Mouse (Mus musculus): ENCODE data around the gene Gm20547. TPM values are rescaled to one million over a fixed set of nuclear protein-coding genes. Genes with fewer than 3 reads are reported as not detected.
"Not testable (repeated sequence)": the region's sequence is repeated elsewhere in the genome, so short reads cannot be mapped to it uniquely, and the experiment has no call there.

The Gm20547 gene
- polyA plus RNA-seq, 1 experiment from 2014 or later, result 0.18 TPM

- under 1% methylated on average over 54 of the region's 65 CpGs for WGBS
- Histone ChIP-seq H3K27me3 (no peaks in the 10 kb centered on the region), H3K4me3 (replicated peaks) (peak within 1 kb of the TSS; percentile 93), H3K9ac (replicated peaks) (peak within 1 kb of the TSS; percentile 83), H3K4me2 (peak within 1 kb of the TSS; percentile 84), H3K4me1 (replicated peaks) (peaks cover 17% of the 10 kb centered on the region), H3K27ac (peak within 1 kb of the TSS; percentile 36; the same call in 1 of the 2 replicates), H3K36me3 (peaks cover 70% of the 10 kb centered on the region), H3K9me3 (no peaks in the 10 kb centered on the region)
- peak; percentile 93 for ATAC-seq (ENCODE audit: insufficient number of reproducible peaks, insufficient read depth, low FRiP score, low TSS enrichment, low read depth)
Observed at GRCm38 (mm10) chr17:34849722-34850516, 31.9 kb downstream of the Gm20547 start, which contains the start of the genes Skiv2l and Nelfe. Skiv2l (minus strand) TSS chr17:34850210. Nelfe (plus strand) TSS chr17:34850391.

DNA sequence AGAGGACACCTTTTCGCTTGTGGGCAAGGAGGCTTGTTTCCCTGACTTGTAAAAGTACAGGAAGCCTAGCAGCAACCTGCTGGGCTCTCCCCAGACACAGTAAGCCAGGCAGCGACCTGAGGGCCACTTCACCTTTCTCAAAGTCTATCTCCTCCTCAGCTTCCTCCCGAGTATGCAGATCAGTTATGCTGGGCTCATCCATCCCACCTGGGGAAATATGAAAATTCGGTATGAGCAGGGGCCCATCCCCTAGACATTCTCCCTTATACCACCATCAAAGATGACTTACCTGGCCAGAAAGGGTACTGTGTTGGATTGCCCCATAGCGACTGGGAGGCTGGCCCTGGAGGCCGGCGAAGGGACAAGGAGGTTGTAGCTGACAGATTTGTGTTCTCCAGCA is 34.2 kb downstream of the Gm20547 start:
- Histone ChIP-seq H3K27ac (no peak overlapping the region), H3K9me3 (no peaks in the 10 kb centered on the region), H3K9ac (replicated peaks) (no peak overlapping the region), H3K4me1 (replicated peaks) (peaks cover 17% of the 10 kb centered on the region), H3K27me3 (no peaks in the 10 kb centered on the region), H3K4me3 (replicated peaks) (no peak overlapping the region), H3K4me2 (no peak overlapping the region), H3K36me3 (peaks cover 69% of the 10 kb centered on the region)
- ATAC-seq (ENCODE audit: insufficient number of reproducible peaks, insufficient read depth, low FRiP score, low TSS enrichment, low read depth), result no peak
- 93% methylated on average over 7 of the region's 7 CpGs for WGBS

DNA sequence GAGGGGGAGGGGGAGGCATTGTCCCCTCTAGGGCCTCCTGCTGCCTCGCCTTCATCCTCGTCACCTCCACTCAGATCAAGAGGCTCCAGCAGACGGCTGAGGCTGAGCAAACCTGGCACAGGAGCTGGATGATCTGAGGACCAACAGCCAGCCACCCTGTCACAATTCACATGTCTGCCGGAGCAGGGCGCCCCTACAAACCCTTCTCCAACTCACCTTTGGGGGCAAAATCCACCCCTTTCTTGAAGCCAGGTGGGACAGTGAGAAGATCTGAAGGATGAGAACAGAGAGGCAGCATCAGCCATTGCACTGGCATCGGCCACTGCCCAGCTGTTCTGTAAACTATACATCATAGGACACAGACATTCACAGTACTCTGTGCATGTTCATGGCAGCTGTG is 34.6 kb downstream of the Gm20547 start:
- Histone ChIP-seq H3K36me3 (peaks cover 69% of the 10 kb centered on the region), H3K27me3 (no peaks in the 10 kb centered on the region), H3K27ac (no peak overlapping the region), H3K9ac (replicated peaks) (no peak overlapping the region), H3K4me3 (replicated peaks) (no peak overlapping the region), H3K4me1 (replicated peaks) (peaks cover 17% of the 10 kb centered on the region), H3K4me2 (no peak overlapping the region), H3K9me3 (no peaks in the 10 kb centered on the region)
- ATAC-seq (ENCODE audit: insufficient number of reproducible peaks, insufficient read depth, low FRiP score, low TSS enrichment, low read depth), result no peak
- WGBS, result 85% methylated on average over 6 of the region's 6 CpGs

- WGBS, result 90% methylated on average over 13 of the region's 13 CpGs
- no peak overlapping the region for H3K4me3 ChIP-seq (replicated peaks)
- no peaks in the 10 kb centered on the region for H3K27me3 ChIP-seq
- H3K27ac ChIP-seq, result no peak overlapping the region
- ATAC-seq (ENCODE audit: insufficient number of reproducible peaks, insufficient read depth, low FRiP score, low TSS enrichment, low read depth), result no peak
- H3K4me1 ChIP-seq (replicated peaks), result peaks cover 6% of the 10 kb centered on the region; the same call in 1 of the 2 replicates
- H3K9ac ChIP-seq (replicated peaks), result no peak overlapping the region
- H3K9me3 ChIP-seq, result no peaks in the 10 kb centered on the region
- no peak overlapping the region for H3K4me2 ChIP-seq
- peaks cover 84% of the 10 kb centered on the region for H3K36me3 ChIP-seq
Observed at GRCm38 (mm10) chr17:34844884-34845283, 37.0 kb downstream of the Gm20547 start.

- H3K36me3 ChIP-seq, result peaks cover 79% of the 10 kb centered on the region
- H3K9me3 ChIP-seq, result no peaks in the 10 kb centered on the region
- H3K27me3 ChIP-seq, result no peaks in the 10 kb centered on the region
- H3K9ac ChIP-seq (replicated peaks), result no peak overlapping the region
- H3K27ac ChIP-seq, result no peak overlapping the region
- no peak for ATAC-seq (ENCODE audit: insufficient number of reproducible peaks, insufficient read depth, low FRiP score, low TSS enrichment, low read depth)
- 85% methylated on average over 6 of the region's 6 CpGs for WGBS
- H3K4me2 ChIP-seq, result no peak overlapping the region
- H3K4me1 ChIP-seq (replicated peaks), result peaks cover 23% of the 10 kb centered on the region
- no peak overlapping the region for H3K4me3 ChIP-seq (replicated peaks)
Observed at GRCm38 (mm10) chr17:34840736-34841307, 41.0 kb downstream of the Gm20547 start.

- Histone ChIP-seq H3K36me3 (peaks cover 62% of the 10 kb centered on the region), H3K27ac (no peak overlapping the region), H3K9ac (replicated peaks) (no peak overlapping the region), H3K27me3 (no peaks in the 10 kb centered on the region), H3K4me1 (replicated peaks) (peaks cover 28% of the 10 kb centered on the region), H3K4me2 (peak overlapping the region; percentile 99), H3K9me3 (no peaks in the 10 kb centered on the region), H3K4me3 (replicated peaks) (peak overlapping the region; percentile 79; the same call in 1 of the 2 replicates)
- ATAC-seq (ENCODE audit: insufficient number of reproducible peaks, insufficient read depth, low FRiP score, low TSS enrichment, low read depth), result no peak
- WGBS, result 92% methylated on average over 7 of the region's 7 CpGs
Observed at GRCm38 (mm10) chr17:34838785-34839184, 43.1 kb downstream of the Gm20547 start.

GRCm38 (mm10) chr17:34837464-34838324 is 44.1 kb downstream of the Gm20547 start:
- 35% methylated on average over 43 of the region's 43 CpGs for WGBS
- H3K9me3 ChIP-seq, result no peaks in the 10 kb centered on the region
- H3K27me3 ChIP-seq, result no peaks in the 10 kb centered on the region
- H3K27ac ChIP-seq, result peak overlapping the region; percentile 64; the same call in 1 of the 2 replicates
- ATAC-seq (ENCODE audit: insufficient number of reproducible peaks, insufficient read depth, low FRiP score, low TSS enrichment, low read depth), result 0 out of 2 replicates have a peak, but pooled peaks have one; percentile 15
- H3K4me3 ChIP-seq (replicated peaks), result peak overlapping the region; percentile 79
- peak overlapping the region; percentile 99 for H3K4me2 ChIP-seq
- peak overlapping the region; percentile 79 for H3K9ac ChIP-seq (replicated peaks)
- peaks cover 28% of the 10 kb centered on the region for H3K4me1 ChIP-seq (replicated peaks)
- peaks cover 61% of the 10 kb centered on the region for H3K36me3 ChIP-seq

DNA sequence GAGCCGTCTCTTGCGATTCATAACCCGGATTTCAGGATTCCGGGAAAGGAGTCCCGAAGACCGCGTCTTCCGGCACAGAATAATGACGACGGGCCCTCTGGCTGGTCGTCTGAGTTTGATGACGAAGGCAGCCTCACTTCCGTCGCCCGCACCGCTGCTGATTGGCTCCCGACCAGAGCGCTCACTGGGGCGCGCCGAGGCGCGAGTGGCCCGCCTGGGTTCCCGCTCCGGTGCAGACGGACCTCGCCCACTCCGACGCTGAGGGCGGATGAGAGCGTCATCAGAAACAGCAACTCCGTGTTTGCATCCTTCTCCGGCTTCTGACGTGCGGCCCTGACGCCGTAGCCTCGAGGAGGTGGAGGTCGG is 45.0 kb downstream of the Gm20547 start, which contains the start of the genes Stk19 and Dxo:
TSS of gene Stk19 (minus strand) at position 90 of the 366 bp plus-strand sequence.
TSS of gene Dxo (plus strand) at position 164 of the 366 bp plus-strand sequence.
- under 1% methylated on average over 40 of the region's 40 CpGs for WGBS
- no peaks in the 10 kb centered on the region for H3K9me3 ChIP-seq
- H3K27ac ChIP-seq, result peak within 1 kb of the TSS; percentile 64; the same call in 1 of the 2 replicates
- ATAC-seq (ENCODE audit: insufficient number of reproducible peaks, insufficient read depth, low FRiP score, low TSS enrichment, low read depth), result peak; percentile 86
- H3K27me3 ChIP-seq, result no peaks in the 10 kb centered on the region
- H3K4me2 ChIP-seq, result peak within 1 kb of the TSS; percentile 99
- peaks cover 61% of the 10 kb centered on the region for H3K36me3 ChIP-seq
- peak within 1 kb of the TSS; percentile 79 for H3K4me3 ChIP-seq (replicated peaks)
- peaks cover 28% of the 10 kb centered on the region for H3K4me1 ChIP-seq (replicated peaks)
- H3K9ac ChIP-seq (replicated peaks), result peak within 1 kb of the TSS; percentile 79

DNA sequence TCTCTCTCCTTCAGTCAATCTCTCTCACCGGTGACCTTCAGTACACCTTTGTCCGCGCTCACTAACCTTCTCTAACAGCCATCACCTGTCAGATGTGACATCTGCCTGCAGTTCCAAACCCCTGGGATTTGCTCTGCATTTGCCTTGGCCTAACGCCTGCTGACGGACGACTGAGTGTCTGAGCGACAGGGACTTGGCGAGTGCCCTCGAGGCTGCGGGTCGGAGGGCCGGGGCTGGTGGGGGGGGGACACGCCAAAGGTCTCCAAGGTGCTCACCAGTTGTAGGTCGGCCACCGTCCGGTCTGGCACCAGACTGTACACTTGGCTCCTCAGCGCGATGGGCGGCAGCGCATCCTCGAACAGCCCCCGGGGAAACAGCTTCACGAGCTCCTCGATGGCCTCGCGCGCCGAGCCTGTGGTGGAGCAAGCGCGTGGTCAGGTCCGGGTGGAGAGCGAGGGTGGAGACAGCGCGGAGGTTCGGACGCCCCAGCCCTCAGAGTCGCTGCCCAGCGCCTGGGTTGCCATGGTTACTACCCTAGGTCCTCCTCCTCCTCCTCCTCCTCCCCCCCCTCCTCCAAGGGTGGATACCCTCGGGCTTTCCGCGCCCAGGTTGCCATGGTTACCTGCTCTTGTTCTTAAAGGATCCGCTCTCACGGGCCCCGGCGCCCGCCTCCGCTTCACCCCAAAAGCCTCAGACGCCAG is 45.5 kb downstream of the Gm20547 start:
- H3K27ac ChIP-seq, result peak overlapping the region; percentile 64; the same call in 1 of the 2 replicates

DNA sequence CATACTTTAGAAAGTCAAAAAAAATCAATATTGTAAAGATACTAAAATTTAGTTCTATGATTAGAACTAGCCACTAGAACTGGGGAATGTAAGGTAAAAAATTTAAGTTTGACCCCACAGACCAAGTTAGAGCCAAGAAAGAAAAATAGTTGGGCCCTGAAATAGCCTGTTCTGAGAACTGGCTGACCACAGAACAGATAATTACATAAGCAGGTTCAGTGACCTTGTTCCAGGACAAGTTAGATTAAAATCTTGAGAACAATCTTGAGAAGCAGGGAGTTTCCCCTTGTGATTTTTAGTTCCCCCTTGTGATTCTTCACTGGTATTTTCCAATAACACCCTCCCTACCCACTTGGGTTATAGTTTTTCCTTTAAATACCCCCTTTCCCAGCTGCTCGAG is 51.1 kb downstream of the Gm20547 start:
- H3K27ac ChIP-seq; H3K4me2 ChIP-seq; H3K4me1 ChIP-seq (replicated peaks); H3K9ac ChIP-seq (replicated peaks); ATAC-seq (ENCODE audit: insufficient number of reproducible peaks, insufficient read depth, low FRiP score, low TSS enrichment, low read depth); H3K27me3 ChIP-seq; H3K4me3 ChIP-seq (replicated peaks); H3K9me3 ChIP-seq: not testable (repeated sequence)
- H3K36me3 ChIP-seq, result peaks cover 78% of the 10 kb centered on the region
- 83% methylated on average over 1 of the region's 1 CpGs for WGBS

More for the DNA sequence above, 45.5 kb downstream of the Gm20547 start:
- ATAC-seq (ENCODE audit: insufficient number of reproducible peaks, insufficient read depth, low FRiP score, low TSS enrichment, low read depth), result peak; percentile 67
- H3K27me3 ChIP-seq, result no peaks in the 10 kb centered on the region
- 4% methylated on average over 48 of the region's 48 CpGs for WGBS
- H3K4me3 ChIP-seq (replicated peaks), result peak overlapping the region; percentile 79
- peaks cover 60% of the 10 kb centered on the region for H3K36me3 ChIP-seq
- peaks cover 28% of the 10 kb centered on the region for H3K4me1 ChIP-seq (replicated peaks)
- H3K9ac ChIP-seq (replicated peaks), result peak overlapping the region; percentile 79
- no peaks in the 10 kb centered on the region for H3K9me3 ChIP-seq
- peak overlapping the region; percentile 99 for H3K4me2 ChIP-seq
